Mouse (Mus musculus): ENCODE measurements around the gene Bloc1s6.

GRCm38 (mm10) chr2:122779967-122780366, 41.7 kb downstream of the Bloc1s6 start:
- TF ChIP-seq CTCF (IDR thresholded peaks at IDR 0.05; ENCODE audit: insufficient read depth, low read depth, low read length) (no peak), POLR2A (IDR thresholded peaks at IDR 0.05; ENCODE audit: insufficient read depth, low read depth, low read length) (no peak)
